Mouse (Mus musculus) retina, adult 2 months (tissue): ENCODE data around the gene Slc25a45.
A peak's percentile ranks its signal among the peaks of the same experiment; 100 is the strongest.
"Not testable (repeated sequence)": the region's sequence is repeated elsewhere in the genome, so short reads cannot be mapped to it uniquely, and the experiment has no call there.

Experiments
- DNase-seq: peaks from one replicate; pipeline ENCODE4 v3.0.0-alpha.2; 2012; ENCODE audit warnings: low read depth, low spot score

The Slc25a45 gene

GRCm38 (mm10) chr19:5856604-5857003, 21.0 kb upstream of the Slc25a45 start:
- DNase-seq, result no peak

- no peak for DNase-seq
Observed at GRCm38 (mm10) chr19:5862335-5863085, 15.1 kb upstream of the Slc25a45 start.

GRCm38 (mm10) chr19:5863776-5864175, 13.8 kb upstream of the Slc25a45 start:
- DNase-seq, result no peak

GRCm38 (mm10) chr19:5864710-5865398, 12.8 kb upstream of the Slc25a45 start:
- no peak for DNase-seq

- no peak for DNase-seq
Observed at GRCm38 (mm10) chr19:5868096-5868495, 9.5 kb upstream of the Slc25a45 start.

GRCm38 (mm10) chr19:5871273-5871672, 6.3 kb upstream of the Slc25a45 start:
- DNase-seq, result no peak

- no peak for DNase-seq
Observed at GRCm38 (mm10) chr19:5871683-5872082, 5.9 kb upstream of the Slc25a45 start.

GRCm38 (mm10) chr19:5872528-5872927, 5.1 kb upstream of the Slc25a45 start:
- DNase-seq, result no peak

- DNase-seq, result no peak
Observed at GRCm38 (mm10) chr19:5872931-5873556, 4.6 kb upstream of the Slc25a45 start.

GRCm38 (mm10) chr19:5874391-5874968, 3.1 kb upstream of the Slc25a45 start:
- DNase-seq, result no peak

GRCm38 (mm10) chr19:5874969-5875480, 2.6 kb upstream of the Slc25a45 start, which contains the start of gene Frmd8:
Gene Frmd8, minus strand, starts transcription at chr19:5875274.
- peak; percentile 70 for DNase-seq

GRCm38 (mm10) chr19:5878362-5878722, 734 bp downstream of the Slc25a45 start:
- DNase-seq, result no peak

- no peak for DNase-seq
Observed at GRCm38 (mm10) chr19:5878916-5879315, 1.3 kb downstream of the Slc25a45 start.

- DNase-seq, result no peak
Observed at GRCm38 (mm10) chr19:5879735-5880134, 2.1 kb downstream of the Slc25a45 start.

- DNase-seq, result no peak
Observed at GRCm38 (mm10) chr19:5881155-5881554, 3.5 kb downstream of the Slc25a45 start.

- not testable (repeated sequence) for DNase-seq
Observed at GRCm38 (mm10) chr19:5882079-5882478, 4.5 kb downstream of the Slc25a45 start.

- no peak for DNase-seq
Observed at GRCm38 (mm10) chr19:5883935-5884334, 6.3 kb downstream of the Slc25a45 start.

GRCm38 (mm10) chr19:5885838-5886237, 8.2 kb downstream of the Slc25a45 start:
- DNase-seq, result no peak

- no peak for DNase-seq
Observed at GRCm38 (mm10) chr19:5887234-5887815, 9.7 kb downstream of the Slc25a45 start.

GRCm38 (mm10) chr19:5889211-5889610, 11.6 kb downstream of the Slc25a45 start:
- DNase-seq, result no peak

GRCm38 (mm10) chr19:5891521-5892258, 14.1 kb downstream of the Slc25a45 start:
- no peak for DNase-seq
